Mouse (Mus musculus) liver, embryonic 14.5 days (tissue): ENCODE data around the gene Gbgt1.

Experiments used
- CTCF ChIP-seq: IDR thresholded peaks from 2 replicates; pipeline ENCODE4 v1.5.1; 2016; ENCODE audit warnings: antibody characterized with exemption, low read depth, control low read depth
- EP300 ChIP-seq: IDR thresholded peaks from 2 replicates; pipeline ENCODE4 v1.6.1; 2016; ENCODE audit warnings: antibody characterized with exemption, low read depth

DNA sequence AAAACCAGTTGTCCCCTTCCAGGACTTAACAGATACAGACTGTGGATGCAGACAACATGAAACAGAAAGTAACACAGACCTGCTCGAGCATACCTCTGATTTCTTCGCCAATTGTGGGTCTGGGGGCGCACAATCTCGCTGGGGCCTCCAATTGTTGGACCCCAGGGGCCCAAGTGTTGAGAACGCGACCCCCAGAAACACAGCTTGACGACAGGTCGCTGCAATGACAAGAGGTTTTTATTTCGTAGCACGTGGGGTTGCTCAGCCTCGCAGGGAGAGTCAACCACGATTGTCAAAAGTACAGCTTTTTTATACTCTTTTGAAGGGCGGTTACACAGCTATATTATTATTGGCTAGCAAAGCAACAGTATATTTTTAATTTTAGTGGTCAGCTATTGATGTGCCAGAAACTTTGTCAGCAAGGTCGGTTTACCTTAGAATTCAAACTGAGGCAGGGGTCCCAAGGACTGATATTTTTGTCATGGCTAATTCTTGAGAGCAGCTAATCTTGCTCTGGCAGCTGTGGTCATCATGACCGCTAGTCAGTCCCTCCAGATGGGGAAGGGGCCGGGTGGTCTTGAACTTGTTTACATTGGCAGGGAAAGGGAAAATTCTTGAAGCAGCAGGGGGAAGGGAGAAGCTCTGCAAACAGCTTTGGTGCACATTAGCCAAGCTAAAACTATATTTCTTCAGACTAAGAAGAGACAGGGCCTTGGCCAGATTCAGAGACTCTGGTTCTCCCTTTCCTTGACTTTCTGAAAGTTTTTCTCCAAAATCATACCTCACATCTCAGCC is 693 bp upstream of the Gbgt1 start:
- no peak for TF ChIP-seq CTCF
- no peak for TF ChIP-seq EP300
